11 mouse cellular contexts compared by ENCODE assay signal in the genomic region with DNA sequence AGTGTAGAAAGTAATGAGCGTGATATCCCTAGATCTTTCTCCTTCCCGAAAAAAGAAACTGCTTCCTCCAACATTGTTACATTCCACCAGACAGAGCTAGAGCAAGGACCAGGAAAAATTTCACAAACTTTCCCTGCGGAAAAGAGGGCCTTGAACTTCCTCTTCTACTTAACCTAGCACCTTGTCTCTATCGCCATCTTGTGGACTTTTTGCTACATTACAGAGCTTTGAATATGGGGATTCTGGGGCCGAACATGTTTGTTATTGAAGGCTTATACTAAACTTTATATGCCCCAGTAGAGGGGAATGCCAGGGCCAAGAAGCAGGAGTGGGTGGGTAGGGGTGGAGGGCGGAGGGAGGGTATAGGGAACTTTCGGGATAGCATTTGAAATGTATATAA. TPM values are rescaled to one million over a fixed set of nuclear protein-coding genes. Genes with fewer than 3 reads are reported as not detected.
DNase-seq lines count a peak whose midpoint lies in the region; ATAC-seq and TF ChIP-seq lines count a peak whose summit lies in the region.
"Had no signal": no experiment of that assay in that cellular context is flagged by ENCODE, and none has a peak within 500 bp of the region (broad histone marks: within the 10 kb centered on the region; RNA-seq: fewer than 3 reads in every experiment).

No protein-coding gene starts in this region.

- H3K4me3 ChIP-seq in forebrain, postnatal 0 days (ENCODE audit: low read depth, low read length): no peak overlapping the region
- H3K4me3 ChIP-seq in forebrain, embryonic 10.5 days: no peak overlapping the region
- H3K4me3 ChIP-seq in liver, embryonic 14.5 days (ENCODE audit: insufficient read depth in 1 of 2, low read depth in 2 of 2, low read length in 2 of 2): no peak overlapping the region
- no peak overlapping the region for H3K4me3 ChIP-seq in liver, embryonic 12.5 days

- H3K9me3 ChIP-seq in forebrain, postnatal 0 days (ENCODE audit: low read length): no peaks in the 10 kb centered on the region
- no peaks in the 10 kb centered on the region for H3K9me3 ChIP-seq in forebrain, embryonic 10.5 days
- H3K9me3 ChIP-seq in liver, embryonic 14.5 days (ENCODE audit: control insufficient read depth, low read length): no peaks in the 10 kb centered on the region
- H3K9me3 ChIP-seq in liver, embryonic 12.5 days (replicated peaks): no peaks in the 10 kb centered on the region

- TF ChIP-seq CTCF in forebrain, postnatal 0 days (IDR thresholded peaks at IDR 0.05; ENCODE audit: low read depth): peak; percentile 63
- peak; percentile 56; the same call in 1 of the 2 replicates for TF ChIP-seq CTCF in liver, embryonic 14.5 days (IDR thresholded peaks at IDR 0.05; ENCODE audit: low read depth)

- 37% methylated on average over 7 of the region's 7 CpGs for WGBS in forebrain, postnatal 0 days
- WGBS in forebrain, embryonic 10.5 days: 36% methylated on average over 7 of the region's 7 CpGs
- 22% methylated on average over 7 of the region's 7 CpGs for WGBS in liver, embryonic 14.5 days (ENCODE audit: insufficient replicate concordance)
- 20% methylated on average over 7 of the region's 7 CpGs for WGBS in liver, embryonic 12.5 days (ENCODE audit: insufficient replicate concordance)

- DNase-seq in forebrain, postnatal 0 days: peak; percentile 70
- no peak for DNase-seq in forebrain, embryonic 10.5 days (ENCODE audit: extremely low spot score, low spot score)
- peak; percentile 13 to 40 (median 30) for DNase-seq in liver, embryonic 14.5 days (ENCODE audit: low read depth in 3 of 3, low spot score in 3 of 3)
- peak; percentile 34 for DNase-seq in c-Kit-negative CD71-positive TER-119-positive erythroid progenitor cells, embryonic 14.5 days (ENCODE audit: low read depth, low spot score)
- peak; percentile 11 for DNase-seq in layer of hippocampus, adult 9-11 months
- DNase-seq in urinary bladder, postnatal 36 days (ENCODE audit: low spot score in 2 of 2): no peak

- H3K4me2 ChIP-seq in forebrain, postnatal 0 days (ENCODE audit: low read depth): no peak overlapping the region
- no peak overlapping the region for H3K4me2 ChIP-seq in liver, embryonic 14.5 days (ENCODE audit: low read depth)
- no peak overlapping the region for H3K4me2 ChIP-seq in liver, embryonic 12.5 days

- no peak overlapping the region for H3K27ac ChIP-seq in forebrain, postnatal 0 days (ENCODE audit: low read depth, low read length)
- no peak overlapping the region for H3K27ac ChIP-seq in forebrain, embryonic 10.5 days
- H3K27ac ChIP-seq in liver, embryonic 14.5 days: no peak overlapping the region
- H3K27ac ChIP-seq in liver, embryonic 12.5 days: no peak overlapping the region

- no peaks in the 10 kb centered on the region for H3K4me1 ChIP-seq in forebrain, postnatal 0 days (ENCODE audit: insufficient read depth)
- H3K4me1 ChIP-seq in forebrain, embryonic 10.5 days: peaks cover 9% of the 10 kb centered on the region
- H3K4me1 ChIP-seq in liver, embryonic 14.5 days (replicated peaks; ENCODE audit: control insufficient read depth in 2 of 2, insufficient read depth in 2 of 2, low read length in 1 of 2): no peaks in the 10 kb centered on the region
- H3K4me1 ChIP-seq in liver, embryonic 12.5 days: no peaks in the 10 kb centered on the region

- no peak for ATAC-seq in forebrain, postnatal 0 days
- ATAC-seq in liver, embryonic 14.5 days (ENCODE audit: insufficient read depth): no peak
- ATAC-seq in liver, embryonic 12.5 days: no peak
- no peak for ATAC-seq in erythroblast, adult 5-6 weeks (replicated peaks; ENCODE audit: low FRiP score, poor library complexity, severe bottlenecking)

- no peaks in the 10 kb centered on the region for H3K36me3 ChIP-seq in forebrain, postnatal 0 days (ENCODE audit: insufficient read depth)
- H3K36me3 ChIP-seq in forebrain, embryonic 10.5 days (replicated peaks): no peaks in the 10 kb centered on the region
- H3K36me3 ChIP-seq in liver, embryonic 14.5 days (replicated peaks; ENCODE audit: control insufficient read depth, insufficient read depth, low read depth): no peaks in the 10 kb centered on the region
- no peaks in the 10 kb centered on the region for H3K36me3 ChIP-seq in liver, embryonic 12.5 days

- peaks cover 11% of the 10 kb centered on the region; the same call in 1 of the 2 replicates for H3K27me3 ChIP-seq in forebrain, postnatal 0 days (ENCODE audit: insufficient read depth, low read length)
- peaks cover 87% of the 10 kb centered on the region for H3K27me3 ChIP-seq in forebrain, embryonic 10.5 days (ENCODE audit: poor library complexity, severe bottlenecking)
- peaks cover 17% of the 10 kb centered on the region for H3K27me3 ChIP-seq in liver, embryonic 14.5 days (ENCODE audit: control insufficient read depth, insufficient read depth, low read length)
- H3K27me3 ChIP-seq in liver, embryonic 12.5 days (replicated peaks): peaks cover 42% of the 10 kb centered on the region

- H3K9ac ChIP-seq in forebrain, postnatal 0 days: no peak overlapping the region
- no peak overlapping the region for H3K9ac ChIP-seq in liver, embryonic 14.5 days (replicated peaks)
- H3K9ac ChIP-seq in liver, embryonic 12.5 days: no peak overlapping the region

- no peak for TF ChIP-seq EP300 in liver, embryonic 14.5 days (IDR thresholded peaks at IDR 0.05; ENCODE audit: low read depth)

RNA-seq across cellular contexts. Expression of a gene that starts 21.9 kb away (rescaled TPM):
- total RNA-seq in forebrain, postnatal 0 days (2014; rRNA removed): not detected in 2 replicates
- polyA plus RNA-seq in forebrain, postnatal 0 days (2015; fragmentation: Nextera tagmentation; extraction: Ambion mirVana): 0.48 TPM in 1 of 2 replicates, not detected in the other
- polyA plus RNA-seq in forebrain, embryonic 10.5 days (2016; fragmentation: Nextera tagmentation; extraction: Ambion mirVana): not detected in 2 replicates
- 0.41 TPM in 1 of 2 replicates, not detected in the other for polyA plus RNA-seq in liver, embryonic 14.5 days (2012; rRNA removed)
- not detected in 2 replicates for polyA plus RNA-seq in liver, embryonic 14.5 days (2014; fragmentation: Nextera tagmentation; extraction: Ambion mirVana)
- polyA plus RNA-seq in liver, embryonic 12.5 days (2016; fragmentation: Nextera tagmentation; extraction: Ambion mirVana): not detected in 2 replicates
- total RNA-seq in erythroblast, adult 5-6 weeks (2015; ENCODE audit: low replicate concordance): not detected in 2 replicates
- total RNA-seq in erythroblast, adult 5-6 weeks (2017; ENCODE audit: low replicate concordance): not detected in 2 replicates
- total RNA-seq: adrenal gland, postnatal 36 days; neutrophil, adult 5-6 weeks had no signal
- polyA plus RNA-seq: intestine, embryonic 14.5 days had no signal

RNA-seq across cellular contexts. Expression of a gene that starts 29.5 kb away (rescaled TPM):
- total RNA-seq in forebrain, postnatal 0 days (2014; rRNA removed): not detected in 2 replicates
- 0.30 and 0.52 TPM in 2 replicates for polyA plus RNA-seq in forebrain, postnatal 0 days (2015; fragmentation: Nextera tagmentation; extraction: Ambion mirVana)
- 0.33 and 0.42 TPM in 2 replicates for polyA plus RNA-seq in forebrain, embryonic 10.5 days (2016; fragmentation: Nextera tagmentation; extraction: Ambion mirVana)
- polyA plus RNA-seq in liver, embryonic 14.5 days (2012; rRNA removed): 0.07 TPM in 1 of 2 replicates, not detected in the other
- not detected in 2 replicates for polyA plus RNA-seq in liver, embryonic 14.5 days (2014; fragmentation: Nextera tagmentation; extraction: Ambion mirVana)
- not detected in 2 replicates for polyA plus RNA-seq in liver, embryonic 12.5 days (2016; fragmentation: Nextera tagmentation; extraction: Ambion mirVana)
- total RNA-seq in erythroblast, adult 5-6 weeks (2015; ENCODE audit: low replicate concordance): not detected in 2 replicates
- not detected in 2 replicates for total RNA-seq in erythroblast, adult 5-6 weeks (2017; ENCODE audit: low replicate concordance)
- total RNA-seq: adrenal gland, postnatal 36 days; neutrophil, adult 5-6 weeks had no signal

Comparison
In these comparisons a context has a peak if more than half of its experiments do, and no peak if none do; other contexts are left out.
1. DNase-seq: peak in forebrain, postnatal 0 days (single experiment), liver, embryonic 14.5 days (3 of 3), c-Kit-negative CD71-positive TER-119-positive erythroid progenitor cells, embryonic 14.5 days (single experiment) and layer of hippocampus, adult 9-11 months (single experiment); none in forebrain, embryonic 10.5 days (single experiment) and urinary bladder, postnatal 36 days (0 of 2).